Mouse (Mus musculus) mouse trophoblast stem cell (cell line): ENCODE measurements around the gene Card14.
"Not testable (repeated sequence)": the region's sequence is repeated elsewhere in the genome, so short reads cannot be mapped to it uniquely, and the experiment has no call there.

ENCODE experiments used
- in situ Hi-C, 2 experiments: fragments of 300-500 bp; cut with MseI, MboI; formaldehyde crosslinking; loops; 2 replicates in 1 of 2; 3 replicates in 1 of 2; pipeline ENCODE4 v1.15.1; 2025

Gene Card14

GRCm38 (mm10) chr11:119355443-119356385 is 48.1 kb downstream of the Card14 start, which contains the start of the genes Sgsh and Slc26a11:
Gene Sgsh (minus strand): TSS chr11:119355536.
Gene Slc26a11 (plus strand): TSS chr11:119355557.
- in situ Hi-C loops = no loop called here

GRCm38 (mm10) chr11:119359089-119359488 is 51.5 kb downstream of the Card14 start:
- in situ Hi-C loops = no loop called here

GRCm38 (mm10) chr11:119362769-119363533 is 55.4 kb downstream of the Card14 start:
- in situ Hi-C loops = no loop called here

GRCm38 (mm10) chr11:119363534-119364145 is 56.1 kb downstream of the Card14 start:
- in situ Hi-C loops = no loop called here

- in situ Hi-C loops = no loop called here
These were observed 67.9 kb downstream of the Card14 start for GRCm38 (mm10) chr11:119375425-119375824.

GRCm38 (mm10) chr11:119377326-119377725 is 69.8 kb downstream of the Card14 start:
- in situ Hi-C loops = no loop called here

GRCm38 (mm10) chr11:119378551-119378950 is 71.0 kb downstream of the Card14 start:
- in situ Hi-C loops = no loop called here

- in situ Hi-C loops = no loop called here
These were observed 74.2 kb downstream of the Card14 start for GRCm38 (mm10) chr11:119381631-119382337.

GRCm38 (mm10) chr11:119382338-119382850 is 74.8 kb downstream of the Card14 start:
- in situ Hi-C loops = no loop called here

- in situ Hi-C loops = no loop called here
These were observed 77.3 kb downstream of the Card14 start for GRCm38 (mm10) chr11:119384904-119385303.

- in situ Hi-C loops = no loop called here
These were observed 78.7 kb downstream of the Card14 start for GRCm38 (mm10) chr11:119386306-119386705.

- in situ Hi-C loops = not testable (repeated sequence)
These were observed 79.7 kb downstream of the Card14 start for GRCm38 (mm10) chr11:119387273-119387672.

- in situ Hi-C loops = no loop called here
These were observed 82.3 kb downstream of the Card14 start for GRCm38 (mm10) chr11:119389851-119390270.

- in situ Hi-C loops = no loop called here
These were observed 83.0 kb downstream of the Card14 start for GRCm38 (mm10) chr11:119390271-119391231.

GRCm38 (mm10) chr11:119391386-119392000 is 83.9 kb downstream of the Card14 start:
- in situ Hi-C loops = no loop called here

GRCm38 (mm10) chr11:119392001-119392614 is 84.5 kb downstream of the Card14 start:
- in situ Hi-C loops = no loop called here

GRCm38 (mm10) chr11:119392800-119393482 is 85.4 kb downstream of the Card14 start, which contains the start of gene Rnf213:
Gene Rnf213 (plus strand): TSS chr11:119393100.
- in situ Hi-C loops = no loop called here

GRCm38 (mm10) chr11:119393483-119393804 is 85.9 kb downstream of the Card14 start:
- in situ Hi-C loops = no loop called here
